Mouse (Mus musculus): ENCODE data around the gene Prkag2.

Gene Prkag2

GRCm38 (mm10) chr5:24927706-24928105 is 172.7 kb downstream of the Prkag2 start:
- no peak for DNase-seq (ENCODE audit: low spot score in 2 of 2)

GRCm38 (mm10) chr5:24919155-24919554 is 181.3 kb downstream of the Prkag2 start:
- no peak for DNase-seq (ENCODE audit: low spot score in 2 of 2)

- no peak for DNase-seq (ENCODE audit: low spot score in 2 of 2)
These were observed 183.9 kb downstream of the Prkag2 start for GRCm38 (mm10) chr5:24916511-24916910.

GRCm38 (mm10) chr5:24915119-24915518 is 185.3 kb downstream of the Prkag2 start:
- DNase-seq (ENCODE audit: low spot score in 2 of 2), result no peak

GRCm38 (mm10) chr5:24913656-24914055 is 186.8 kb downstream of the Prkag2 start:
- no peak for DNase-seq (ENCODE audit: low spot score in 2 of 2)

- DNase-seq (ENCODE audit: low spot score in 2 of 2), result no peak
These were observed 191.4 kb downstream of the Prkag2 start for GRCm38 (mm10) chr5:24908820-24909716.

GRCm38 (mm10) chr5:24908141-24908819 is 192.2 kb downstream of the Prkag2 start:
- peak; percentile 78 to 82 for DNase-seq (ENCODE audit: low spot score in 2 of 2)

- peak; percentile 55 to 58 for DNase-seq (ENCODE audit: low spot score in 2 of 2)
These were observed 192.7 kb downstream of the Prkag2 start for GRCm38 (mm10) chr5:24907737-24908136.

- DNase-seq (ENCODE audit: low spot score in 2 of 2), result no peak
These were observed 193.6 kb downstream of the Prkag2 start for GRCm38 (mm10) chr5:24906844-24907243.

- no peak for DNase-seq (ENCODE audit: low spot score in 2 of 2)
These were observed 195.5 kb downstream of the Prkag2 start for GRCm38 (mm10) chr5:24904941-24905340.

- no peak for DNase-seq (ENCODE audit: low spot score in 2 of 2)
These were observed 196.0 kb downstream of the Prkag2 start for GRCm38 (mm10) chr5:24904423-24904822.

- DNase-seq (ENCODE audit: low spot score in 2 of 2), result no peak
These were observed 196.4 kb downstream of the Prkag2 start for GRCm38 (mm10) chr5:24904001-24904400.

GRCm38 (mm10) chr5:24902835-24903234 is 197.6 kb downstream of the Prkag2 start:
- DNase-seq (ENCODE audit: low spot score in 2 of 2), result no peak

- no peak for DNase-seq (ENCODE audit: low spot score in 2 of 2)
These were observed 204.8 kb downstream of the Prkag2 start for GRCm38 (mm10) chr5:24895606-24896005.

GRCm38 (mm10) chr5:24894814-24895213 is 205.6 kb downstream of the Prkag2 start:
- DNase-seq (ENCODE audit: low spot score in 2 of 2), result no peak

GRCm38 (mm10) chr5:24892461-24892860 is 208.0 kb downstream of the Prkag2 start:
- DNase-seq (ENCODE audit: low spot score in 2 of 2), result no peak

GRCm38 (mm10) chr5:24889860-24890259 is 210.6 kb downstream of the Prkag2 start:
- DNase-seq (ENCODE audit: low spot score in 2 of 2), result no peak

GRCm38 (mm10) chr5:24888874-24889591 is 211.4 kb downstream of the Prkag2 start:
- DNase-seq (ENCODE audit: low spot score in 2 of 2), result no peak

GRCm38 (mm10) chr5:24887271-24887670 is 213.2 kb downstream of the Prkag2 start:
- no peak for DNase-seq (ENCODE audit: low spot score in 2 of 2)

GRCm38 (mm10) chr5:24878713-24879112 is 221.7 kb downstream of the Prkag2 start:
- no peak for DNase-seq (ENCODE audit: low spot score in 2 of 2)

- DNase-seq (ENCODE audit: low spot score in 2 of 2), result no peak
These were observed 222.4 kb downstream of the Prkag2 start for GRCm38 (mm10) chr5:24877836-24878624.

Data from urinary bladder, postnatal 36 days (tissue).